In genomic region chr8:10992081-10992480, GRCm38 (mm10) we compare ENCODE assay signal across 11 mouse cellular contexts. TPM values are rescaled to one million over a fixed set of nuclear protein-coding genes. Genes with fewer than 3 reads are reported as not detected.
A peak's percentile ranks its signal among the peaks of the same experiment; 100 is the strongest.
DNase-seq lines count a peak whose midpoint lies in the region; ATAC-seq and TF ChIP-seq lines count a peak whose summit lies in the region.
"Had no signal": no experiment of that assay in that cellular context is flagged by ENCODE, and none has a peak within 500 bp of the region (broad histone marks: within the 10 kb centered on the region; RNA-seq: fewer than 3 reads in every experiment).

No protein-coding gene starts in this region.

- no peaks in the 10 kb centered on the region for H3K27me3 ChIP-seq in kidney, embryonic 16.5 days (ENCODE audit: insufficient read depth, low read length)
- H3K27me3 ChIP-seq in kidney, embryonic 14.5 days (ENCODE audit: control insufficient read depth, insufficient read depth, low read length), result no peaks in the 10 kb centered on the region
- no peaks in the 10 kb centered on the region for H3K27me3 ChIP-seq in hindbrain, embryonic 16.5 days (replicated peaks; ENCODE audit: control insufficient read depth, insufficient read depth, low read length)
- H3K27me3 ChIP-seq in midbrain, embryonic 12.5 days, result no peaks in the 10 kb centered on the region

- no peak overlapping the region for H3K27ac ChIP-seq in kidney, embryonic 16.5 days (ENCODE audit: low read length)
- H3K27ac ChIP-seq in kidney, embryonic 14.5 days (ENCODE audit: low read depth, low read length), result no peak overlapping the region
- no peak overlapping the region for H3K27ac ChIP-seq in hindbrain, embryonic 16.5 days (ENCODE audit: low read depth, low read length)
- H3K27ac ChIP-seq in midbrain, embryonic 12.5 days (replicated peaks), result peak overlapping the region; percentile 39

- peak; percentile 24; the same call in 1 of the 2 replicates for ATAC-seq in kidney, embryonic 16.5 days (ENCODE audit: low FRiP score, low TSS enrichment)
- ATAC-seq in kidney, embryonic 14.5 days (ENCODE audit: low FRiP score, low TSS enrichment), result no peak
- ATAC-seq in hindbrain, embryonic 16.5 days, result peak; percentile 16; the same call in 1 of the 2 replicates
- no peak for ATAC-seq in midbrain, embryonic 12.5 days (ENCODE audit: low FRiP score, low read depth)

- no peaks in the 10 kb centered on the region for H3K36me3 ChIP-seq in kidney, embryonic 16.5 days (ENCODE audit: insufficient read depth, low read length)
- peaks cover 6% of the 10 kb centered on the region; the same call in 1 of the 2 replicates for H3K36me3 ChIP-seq in kidney, embryonic 14.5 days (ENCODE audit: control insufficient read depth, insufficient read depth, low read length)
- no peaks in the 10 kb centered on the region; the same call in 1 of the 2 replicates for H3K36me3 ChIP-seq in hindbrain, embryonic 16.5 days (ENCODE audit: control insufficient read depth, insufficient read depth, low read length)
- H3K36me3 ChIP-seq in midbrain, embryonic 12.5 days, result peaks cover 18% of the 10 kb centered on the region; the same call in 1 of the 2 replicates

- H3K4me2 ChIP-seq in kidney, embryonic 16.5 days (replicated peaks; ENCODE audit: low read depth, low read length), result no peak overlapping the region
- H3K4me2 ChIP-seq in kidney, embryonic 14.5 days (replicated peaks; ENCODE audit: low read depth, low read length), result no peak overlapping the region
- no peak overlapping the region for H3K4me2 ChIP-seq in hindbrain, embryonic 16.5 days (ENCODE audit: low read length)
- no peak overlapping the region for H3K4me2 ChIP-seq in midbrain, embryonic 12.5 days (replicated peaks)

- TF ChIP-seq CTCF in brain, embryonic 14.5 days (IDR thresholded peaks at IDR 0.05; ENCODE audit: borderline replicate concordance, extremely low read depth, insufficient read depth, insufficient read length), result no peak

- no peak for TF ChIP-seq POLR2A in brain, embryonic 14.5 days (IDR thresholded peaks at IDR 0.05; ENCODE audit: borderline replicate concordance, extremely low read depth, insufficient read depth, insufficient read length, poor library complexity, severe bottlenecking)

- 53% methylated on average over 8 of the region's 8 CpGs for WGBS in kidney, embryonic 16.5 days
- 55% methylated on average over 8 of the region's 8 CpGs for WGBS in kidney, embryonic 14.5 days
- 39% methylated on average over 8 of the region's 8 CpGs for WGBS in hindbrain, embryonic 16.5 days
- WGBS in midbrain, embryonic 12.5 days, result 67% methylated on average over 8 of the region's 8 CpGs

- no peaks in the 10 kb centered on the region for H3K9me3 ChIP-seq in kidney, embryonic 16.5 days (ENCODE audit: low read length)
- no peaks in the 10 kb centered on the region for H3K9me3 ChIP-seq in kidney, embryonic 14.5 days (ENCODE audit: control insufficient read depth, low read length)
- H3K9me3 ChIP-seq in hindbrain, embryonic 16.5 days (ENCODE audit: control insufficient read depth, low read length), result no peaks in the 10 kb centered on the region
- H3K9me3 ChIP-seq in midbrain, embryonic 12.5 days, result 0 out of 2 replicates have a peak, but pooled peaks cover 3% of the 10 kb centered on the region

- no peak overlapping the region for H3K4me3 ChIP-seq in kidney, embryonic 16.5 days (ENCODE audit: low read length)
- no peak overlapping the region for H3K4me3 ChIP-seq in kidney, embryonic 14.5 days (ENCODE audit: low read length)
- no peak overlapping the region for H3K4me3 ChIP-seq in hindbrain, embryonic 16.5 days (ENCODE audit: low read length)
- no peak overlapping the region for H3K4me3 ChIP-seq in midbrain, embryonic 12.5 days

- no peak overlapping the region for H3K9ac ChIP-seq in kidney, embryonic 16.5 days (replicated peaks; ENCODE audit: low read length)
- no peak overlapping the region for H3K9ac ChIP-seq in kidney, embryonic 14.5 days (ENCODE audit: low read depth, low read length)
- H3K9ac ChIP-seq in hindbrain, embryonic 16.5 days (ENCODE audit: low read depth, low read length), result no peak overlapping the region
- H3K9ac ChIP-seq in midbrain, embryonic 12.5 days (replicated peaks), result no peak overlapping the region

- peak; percentile 45 for DNase-seq in brain, embryonic 14.5 days (ENCODE audit: low read depth)
- no peak for DNase-seq in frontal cortex, postnatal 10 days (ENCODE audit: low spot score in 2 of 2)
- DNase-seq in layer of hippocampus, adult 9-10 months (ENCODE audit: low spot score), result no peak
- DNase-seq: cerebellum, adult 9-10 months; kidney, adult 2 months; layer of hippocampus, postnatal 36 days; thymus, postnatal 4 days had no signal

- H3K4me1 ChIP-seq in kidney, embryonic 16.5 days (ENCODE audit: insufficient read depth, low read length), result peaks cover 54% of the 10 kb centered on the region
- H3K4me1 ChIP-seq in kidney, embryonic 14.5 days (ENCODE audit: control insufficient read depth, insufficient read depth, low read length), result peaks cover 28% of the 10 kb centered on the region
- H3K4me1 ChIP-seq in hindbrain, embryonic 16.5 days (ENCODE audit: control insufficient read depth, insufficient read depth, low read depth, low read length), result peaks cover 21% of the 10 kb centered on the region
- H3K4me1 ChIP-seq in midbrain, embryonic 12.5 days, result peaks cover 47% of the 10 kb centered on the region

RNA-seq across cellular contexts. Expression of gene Irs2, which starts 16.2 kb away (rescaled TPM):
- 4.1 and 4.8 TPM in 2 replicates for polyA plus RNA-seq in kidney, embryonic 16.5 days (2015; fragmentation: Nextera tagmentation; extraction: Ambion mirVana)
- polyA plus RNA-seq in kidney, embryonic 14.5 days (2014; fragmentation: Nextera tagmentation; extraction: Ambion mirVana), result 6.6 and 7.3 TPM in 2 replicates
- polyA plus RNA-seq in brain, embryonic 14.5 days (2012; rRNA removed), result 9.7 and 17.6 TPM in 2 replicates
- polyA plus RNA-seq in hindbrain, embryonic 16.5 days (2015; fragmentation: Nextera tagmentation; extraction: Ambion mirVana), result 4.1 and 4.6 TPM in 2 replicates
- 7.9 and 10.0 TPM in 2 replicates for polyA plus RNA-seq in midbrain, embryonic 12.5 days (2016; fragmentation: Nextera tagmentation; extraction: Ambion mirVana)

Comparison
In these comparisons a context has a peak if more than half of its experiments do, and no peak if none do; other contexts are left out.
1. ATAC-seq: peak in kidney, embryonic 16.5 days (single experiment) and hindbrain, embryonic 16.5 days (single experiment); none in kidney, embryonic 14.5 days (single experiment) and midbrain, embryonic 12.5 days (single experiment).